Mouse (Mus musculus) CD4-positive, CD25-positive, alpha-beta regulatory T cell, adult 4 months (primary cell): Measurements from ENCODE around the gene Prpf40a. TPM values are rescaled to one million over a fixed set of nuclear protein-coding genes. Genes with fewer than 3 reads are reported as not detected.

ENCODE experiments used
- ATAC-seq: one replicate; pipeline ENCODE4 v1.8.0; 2017
- polyA plus RNA-seq, 2 experiments: library from polyadenylated mRNA; unstranded; fragments of 100-300 nt; shearing (Covaris generic); gene quantifications; one replicate each; pipeline ENCODE4 v1.2.1; 2017

Prpf40a gene
- polyA plus RNA-seq, result 100 to 1,000 TPM; 139 to 175 TPM

GRCm38 (mm10) chr2:53190684-53191511 lies at the start of gene Prpf40a:
Gene Prpf40a (minus strand): TSS chr2:53191284.
- peak; percentile 88 for ATAC-seq

GRCm38 (mm10) chr2:53222242-53222641 lies 31.2 kb upstream of the Prpf40a start:
- no peak for ATAC-seq

- no peak for ATAC-seq
Observed at GRCm38 (mm10) chr2:53213493-53213892, 22.4 kb upstream of the Prpf40a start.

- ATAC-seq, result no peak
Observed at GRCm38 (mm10) chr2:53206749-53207148, 15.7 kb upstream of the Prpf40a start.

- ATAC-seq, result peak; percentile 95
Observed at GRCm38 (mm10) chr2:53204373-53205274, 13.5 kb upstream of the Prpf40a start.

- no peak for ATAC-seq
Observed at GRCm38 (mm10) chr2:53200164-53200885, 9.2 kb upstream of the Prpf40a start.

GRCm38 (mm10) chr2:53199203-53199602 lies 8.1 kb upstream of the Prpf40a start:
- no peak for ATAC-seq

GRCm38 (mm10) chr2:53196431-53196830 lies 5.3 kb upstream of the Prpf40a start:
- ATAC-seq, result no peak

GRCm38 (mm10) chr2:53192386-53192785 lies 1.3 kb upstream of the Prpf40a start:
- ATAC-seq, result no peak

GRCm38 (mm10) chr2:53191523-53192220 lies 588 bp upstream of the Prpf40a start, which contains the start of gene Arl6ip6:
Gene Arl6ip6 (plus strand): TSS chr2:53191726.
- peak; percentile 80 for ATAC-seq

- no peak for ATAC-seq
Observed at GRCm38 (mm10) chr2:53189811-53190210, 1.3 kb downstream of the Prpf40a start.

- no peak for ATAC-seq
Observed at GRCm38 (mm10) chr2:53179876-53180275, 11.2 kb downstream of the Prpf40a start.

GRCm38 (mm10) chr2:53178966-53179365 lies 12.1 kb downstream of the Prpf40a start:
- ATAC-seq, result peak; percentile 54

GRCm38 (mm10) chr2:53173966-53174365 lies 17.1 kb downstream of the Prpf40a start:
- ATAC-seq, result no peak

GRCm38 (mm10) chr2:53146852-53147251 lies 44.2 kb downstream of the Prpf40a start:
- no peak for ATAC-seq

- no peak for ATAC-seq
Observed at GRCm38 (mm10) chr2:53131567-53131966, 59.5 kb downstream of the Prpf40a start.

GRCm38 (mm10) chr2:53129070-53129469 lies 62.0 kb downstream of the Prpf40a start:
- ATAC-seq, result no peak

GRCm38 (mm10) chr2:53125998-53126397 lies 65.1 kb downstream of the Prpf40a start:
- ATAC-seq, result no peak

GRCm38 (mm10) chr2:53121797-53122196 lies 69.3 kb downstream of the Prpf40a start:
- ATAC-seq, result peak; percentile 61

GRCm38 (mm10) chr2:53108547-53108946 lies 82.5 kb downstream of the Prpf40a start:
- ATAC-seq, result no peak

- ATAC-seq, result no peak
Observed at GRCm38 (mm10) chr2:53106472-53106871, 84.6 kb downstream of the Prpf40a start.

- no peak for ATAC-seq
Observed at GRCm38 (mm10) chr2:53106056-53106455, 85.0 kb downstream of the Prpf40a start.
